Mouse (Mus musculus) hindbrain, embryonic 15.5 days (tissue): ENCODE measurements around the gene Rph3al. TPM values are rescaled to one million over a fixed set of nuclear protein-coding genes. Genes with fewer than 3 reads are reported as not detected.

Experiments
- ATAC-seq: fragments of 200-750 bp; cut with Nextera tagmentation; 2 replicates; pipeline ENCODE4 v1.8.0; 2017; ENCODE audit warnings: low read depth, moderate number of reproducible peaks, moderate TSS enrichment; ENCODE audit not compliant: low FRiP score
- H3K27ac ChIP-seq: fragments of 300-500 bp; sonication (generic); replicated peaks from 2 replicates; pipeline ENCODE4 v1.5.1; 2015; ENCODE audit warnings: mild to moderate bottlenecking, inconsistent platforms
- H3K27me3 ChIP-seq: fragments of 300-500 bp; sonication (generic); 2 replicates; pipeline ENCODE4 v1.6.1; 2015; ENCODE audit warnings: control low read depth, inconsistent platforms
- H3K36me3 ChIP-seq: fragments of 300-500 bp; sonication (generic); 2 replicates; pipeline ENCODE4 v1.6.1; 2015; ENCODE audit warnings: control low read depth, inconsistent platforms
- H3K4me1 ChIP-seq: fragments of 300-500 bp; sonication (generic); replicated peaks from 2 replicates; pipeline ENCODE4 v1.6.1; 2015; ENCODE audit warnings: control low read depth, inconsistent platforms
- H3K4me2 ChIP-seq: fragments of 300-500 bp; sonication (generic); 2 replicates; pipeline ENCODE4 v1.6.1; 2015; ENCODE audit warnings: moderate library complexity, mild to moderate bottlenecking, inconsistent platforms
- H3K4me3 ChIP-seq: fragments of 300-500 bp; sonication (generic); 2 replicates; pipeline ENCODE4 v1.5.1; 2015; ENCODE audit warnings: mild to moderate bottlenecking, inconsistent platforms
- H3K9ac ChIP-seq: fragments of 300-500 bp; sonication (generic); 2 replicates; pipeline ENCODE4 v1.6.1; 2015; ENCODE audit warnings: inconsistent platforms
- H3K9me3 ChIP-seq: fragments of 300-500 bp; sonication (generic); 2 replicates; pipeline ENCODE4 v1.6.1; 2016; ENCODE audit warnings: control low read depth, inconsistent platforms
- WGBS: fragments of 180-500 bp; shearing (Covaris S2); methylation state at CpG from one replicate; pipeline ENCODE4 v1.1.7; 2015; 5-methylcytosine and 5-hydroxymethylcytosine counted together
- polyA plus RNA-seq: library from polyadenylated mRNA; unstranded; fragments of >200 nt; fragmentation: Nextera tagmentation; extraction: Ambion mirVana; gene quantifications from 2 replicates; pipeline ENCODE4 v1.2.1, GENCODE M21; 2015

Gene Rph3al
- polyA plus RNA-seq, 1 experiment from 2014 or later: 3.1 TPM

DNA sequence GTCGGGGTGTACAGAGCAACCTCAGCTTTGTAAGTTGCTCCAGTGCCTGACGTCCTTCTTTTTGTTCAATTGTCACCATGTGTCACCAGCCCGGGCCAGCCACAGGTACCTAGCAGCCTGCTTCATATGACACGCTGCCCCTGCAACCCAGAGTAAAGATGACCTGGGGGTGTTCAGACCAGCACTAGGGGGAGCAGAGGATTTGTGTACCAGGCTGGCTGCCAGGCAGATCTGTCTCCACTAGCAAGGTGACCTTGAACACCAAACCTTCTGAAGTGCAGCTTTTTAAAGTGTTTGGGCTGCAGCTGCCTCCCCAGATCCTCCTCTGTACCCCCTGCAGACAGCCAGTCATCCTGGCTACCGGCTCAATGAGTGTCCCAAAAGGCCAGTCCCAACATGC lies 9.0 kb upstream of the Rph3al start:
- Histone ChIP-seq H3K4me2 (no peak overlapping the region), H3K4me3 (no peak overlapping the region), H3K27ac (peak overlapping the region; percentile 12; the same call in 1 of the 2 replicates), H3K36me3 (no peaks in the 10 kb centered on the region), H3K27me3 (no peaks in the 10 kb centered on the region), H3K9ac (no peak overlapping the region), H3K9me3 (no peaks in the 10 kb centered on the region), H3K4me1 (peaks cover 23% of the 10 kb centered on the region)
- no peak for ATAC-seq
- 36% methylated on average over 5 of the region's 5 CpGs for WGBS

DNA sequence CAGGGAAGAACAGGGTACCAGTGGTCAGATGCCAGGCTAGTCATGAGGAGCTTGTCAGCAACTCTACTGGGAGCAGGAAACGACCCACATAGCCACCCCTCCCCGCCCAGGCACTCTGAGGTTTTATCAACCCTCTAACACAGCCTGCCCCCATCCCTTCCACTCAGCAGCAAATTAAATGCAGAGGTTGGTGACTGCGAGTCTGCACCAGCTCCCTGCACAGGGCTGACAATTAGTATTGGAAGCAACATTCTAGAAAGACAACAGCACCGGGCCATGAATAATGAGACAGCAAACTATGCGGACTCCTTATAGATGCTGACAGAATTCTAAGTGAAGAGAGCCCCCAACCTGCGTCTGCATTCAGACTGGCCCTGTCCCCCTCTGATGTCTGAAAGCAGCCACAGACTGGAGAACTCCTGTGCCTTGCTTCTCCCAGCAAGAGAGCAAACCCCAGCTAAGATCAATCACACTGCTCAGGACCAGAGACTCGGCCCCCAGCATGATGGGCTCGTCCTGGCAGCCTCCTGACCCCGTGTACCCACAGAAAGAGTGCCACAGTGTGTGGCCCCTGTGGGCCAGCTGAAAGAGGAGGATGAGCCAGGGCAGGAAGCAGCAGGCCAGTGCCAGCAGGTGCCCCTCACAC lies 7.7 kb upstream of the Rph3al start:
- no peaks in the 10 kb centered on the region for H3K27me3 ChIP-seq
- no peak overlapping the region for H3K9ac ChIP-seq
- H3K4me1 ChIP-seq: peaks cover 23% of the 10 kb centered on the region
- H3K4me3 ChIP-seq: no peak overlapping the region
- ATAC-seq: peak; percentile 68; the same call in 1 of the 2 replicates
- no peaks in the 10 kb centered on the region for H3K9me3 ChIP-seq
- H3K4me2 ChIP-seq: no peak overlapping the region
- WGBS: 5% methylated on average over 9 of the region's 9 CpGs
- peak overlapping the region; percentile 58 for H3K27ac ChIP-seq
- H3K36me3 ChIP-seq: no peaks in the 10 kb centered on the region

DNA sequence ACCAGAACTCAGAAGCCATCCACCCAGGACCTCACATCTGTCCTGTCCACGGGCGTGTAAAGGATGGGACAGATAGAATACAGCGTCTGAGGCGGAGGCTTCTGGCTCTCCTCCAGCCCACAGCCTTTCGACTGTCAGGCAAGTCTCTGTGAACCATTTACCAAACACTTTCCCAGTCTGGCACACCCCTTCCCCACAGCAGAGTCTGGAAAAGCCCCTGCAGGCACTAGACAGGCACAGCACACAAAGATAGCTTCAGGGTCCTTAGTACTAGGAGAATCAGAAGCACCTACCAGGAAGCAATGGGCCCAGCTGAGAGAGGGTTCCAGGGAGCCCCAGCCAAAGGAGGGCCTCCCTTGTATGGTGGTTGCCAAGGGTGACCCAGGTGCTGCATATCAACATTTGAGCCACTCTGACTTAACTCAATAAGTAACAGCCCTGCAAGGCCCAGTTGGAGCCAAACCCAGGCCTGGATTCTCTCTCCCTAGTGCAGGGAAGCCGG lies 808 bp downstream of the Rph3al start:
- no peaks in the 10 kb centered on the region for H3K9me3 ChIP-seq
- no peaks in the 10 kb centered on the region for H3K27me3 ChIP-seq
- WGBS: 31% methylated on average over 6 of the region's 6 CpGs
- H3K9ac ChIP-seq: no peak overlapping the region
- peaks cover 12% of the 10 kb centered on the region; the same call in 1 of the 2 replicates for H3K4me1 ChIP-seq
- no peak overlapping the region for H3K4me3 ChIP-seq
- ATAC-seq: peak; percentile 71
- H3K4me2 ChIP-seq: no peak overlapping the region
- H3K27ac ChIP-seq: no peak overlapping the region; the same call in 1 of the 2 replicates
- no peaks in the 10 kb centered on the region for H3K36me3 ChIP-seq

DNA sequence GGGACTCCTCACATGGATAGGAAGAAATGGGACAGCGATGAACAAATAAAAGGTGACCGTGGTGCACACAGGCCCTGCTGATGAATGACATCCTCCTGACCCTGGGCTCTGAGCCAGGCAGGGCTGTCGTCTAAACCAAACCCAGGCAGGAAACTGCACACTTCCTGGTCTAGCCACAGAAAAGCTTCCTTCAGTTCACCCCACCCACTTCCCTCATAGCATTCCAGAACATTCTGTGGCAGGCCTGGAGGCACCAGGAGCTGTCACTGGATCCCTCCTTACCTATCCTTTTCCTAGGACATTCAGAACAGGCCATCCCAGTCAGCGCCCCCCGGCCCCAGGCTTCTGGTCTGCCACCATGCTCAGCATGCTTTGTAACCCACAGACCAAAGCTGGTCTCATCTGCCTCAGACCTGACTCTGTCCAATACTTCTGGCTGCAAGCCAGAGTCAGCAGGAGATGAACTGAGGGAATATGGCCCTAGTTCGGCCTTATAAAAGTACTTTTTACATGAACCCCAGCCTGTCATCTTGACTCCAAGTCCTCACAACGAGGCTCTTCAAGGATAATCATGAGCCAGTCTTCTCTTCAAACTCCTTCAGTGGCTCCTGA lies 2.3 kb downstream of the Rph3al start:
- Histone ChIP-seq H3K4me3 (no peak overlapping the region), H3K27me3 (no peaks in the 10 kb centered on the region), H3K4me1 (peaks cover 12% of the 10 kb centered on the region; the same call in 1 of the 2 replicates), H3K4me2 (no peak overlapping the region), H3K36me3 (no peaks in the 10 kb centered on the region), H3K27ac (no peak overlapping the region), H3K9me3 (no peaks in the 10 kb centered on the region), H3K9ac (no peak overlapping the region)
- ATAC-seq: no peak
- 56% methylated on average over 7 of the region's 7 CpGs for WGBS

DNA sequence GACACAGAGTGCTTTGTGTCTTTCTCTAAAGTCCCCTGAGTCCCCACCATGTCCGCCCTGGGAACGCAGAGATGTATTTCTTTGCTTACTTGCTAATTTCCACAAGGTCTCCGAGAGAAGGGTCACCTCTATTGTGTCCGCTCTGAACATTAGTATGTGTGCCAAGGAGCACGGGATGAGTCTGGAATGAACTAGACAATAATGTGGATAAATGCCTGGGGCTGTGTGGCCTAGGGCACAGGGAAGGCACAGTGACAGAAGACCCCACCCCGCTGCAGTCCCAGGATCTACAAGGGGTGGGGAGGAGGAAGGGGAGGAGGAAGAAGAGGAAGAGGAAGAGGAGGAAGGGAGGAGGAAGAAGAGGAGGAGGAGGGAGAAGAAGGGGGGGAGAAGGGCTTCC lies 3.8 kb downstream of the Rph3al start:
- peaks cover 12% of the 10 kb centered on the region; the same call in 1 of the 2 replicates for H3K4me1 ChIP-seq
- H3K4me3 ChIP-seq: no peak overlapping the region
- no peaks in the 10 kb centered on the region for H3K36me3 ChIP-seq
- WGBS: 32% methylated on average over 6 of the region's 6 CpGs
- no peaks in the 10 kb centered on the region for H3K9me3 ChIP-seq
- ATAC-seq: peak; percentile 51; the same call in 1 of the 2 replicates
- no peak overlapping the region for H3K27ac ChIP-seq
- no peaks in the 10 kb centered on the region for H3K27me3 ChIP-seq
- no peak overlapping the region for H3K4me2 ChIP-seq
- no peak overlapping the region for H3K9ac ChIP-seq

DNA sequence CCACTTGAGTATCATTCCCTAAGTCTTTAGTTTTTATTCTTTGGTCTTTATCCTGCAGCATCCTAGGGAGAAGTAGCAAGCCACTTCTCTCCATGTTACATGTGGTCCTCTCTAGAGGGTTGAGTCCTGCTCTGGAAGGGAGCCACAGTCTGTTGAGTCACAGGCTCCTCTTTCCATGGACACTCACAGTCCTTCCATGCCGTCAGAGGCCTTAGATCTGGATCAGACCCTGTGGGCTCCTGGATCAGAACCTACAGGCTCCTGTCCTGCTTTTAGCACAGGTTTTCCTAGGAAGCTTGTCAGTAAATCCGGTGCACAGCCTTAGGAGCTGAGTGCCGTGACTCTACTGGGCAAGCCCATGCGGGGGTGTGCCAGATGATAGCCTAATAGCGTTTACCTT lies 4.9 kb downstream of the Rph3al start:
- Histone ChIP-seq H3K4me2 (no peak overlapping the region), H3K9ac (no peak overlapping the region), H3K4me3 (no peak overlapping the region), H3K27me3 (no peaks in the 10 kb centered on the region), H3K4me1 (peaks cover 12% of the 10 kb centered on the region; the same call in 1 of the 2 replicates), H3K36me3 (no peaks in the 10 kb centered on the region), H3K9me3 (no peaks in the 10 kb centered on the region), H3K27ac (no peak overlapping the region)
- no peak for ATAC-seq
- 87% methylated on average over 5 of the region's 5 CpGs for WGBS

DNA sequence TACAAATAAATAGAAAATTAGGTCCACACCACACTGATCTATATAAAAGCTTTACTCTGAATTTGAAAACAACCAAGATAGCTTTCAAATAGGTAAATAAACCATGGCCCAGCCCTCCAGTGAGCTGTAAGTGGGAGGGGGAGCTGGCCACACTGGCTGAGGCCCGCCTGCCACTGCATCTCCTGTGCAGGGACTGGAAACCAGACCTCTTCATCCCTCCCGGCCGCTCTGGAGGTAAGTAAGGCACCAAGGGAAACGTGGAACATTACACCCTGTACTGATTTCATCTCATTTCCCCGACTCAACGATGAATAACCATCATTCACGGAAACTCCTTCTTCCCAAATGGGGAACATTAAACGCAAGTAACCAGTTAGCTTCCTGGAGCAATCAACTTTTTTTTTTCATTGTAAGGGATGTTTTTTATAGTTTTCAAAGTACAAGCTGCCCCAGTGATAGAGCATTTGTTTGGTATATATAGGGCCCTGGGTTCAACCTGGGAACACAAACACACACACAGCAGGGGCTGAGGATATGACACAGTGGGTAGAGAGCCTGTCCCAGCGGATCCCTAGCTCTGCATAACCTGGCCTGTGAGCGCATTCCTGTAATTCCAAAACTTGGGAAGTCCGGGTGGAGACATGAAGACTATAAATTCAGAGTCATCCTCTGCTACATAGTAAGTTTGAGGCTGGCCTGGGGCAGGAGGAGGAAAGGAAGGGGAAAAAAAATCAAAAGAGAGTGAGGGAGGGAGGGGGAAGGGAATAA lies 7.1 kb downstream of the Rph3al start:
- Histone ChIP-seq H3K4me3 (no peak overlapping the region), H3K27me3 (no peaks in the 10 kb centered on the region), H3K4me2 (no peak overlapping the region), H3K9me3 (no peaks in the 10 kb centered on the region), H3K27ac (no peak overlapping the region), H3K4me1 (peaks cover 14% of the 10 kb centered on the region; the same call in 1 of the 2 replicates), H3K36me3 (no peaks in the 10 kb centered on the region), H3K9ac (no peak overlapping the region)
- ATAC-seq: no peak
- WGBS: 53% methylated on average over 11 of the region's 11 CpGs

DNA sequence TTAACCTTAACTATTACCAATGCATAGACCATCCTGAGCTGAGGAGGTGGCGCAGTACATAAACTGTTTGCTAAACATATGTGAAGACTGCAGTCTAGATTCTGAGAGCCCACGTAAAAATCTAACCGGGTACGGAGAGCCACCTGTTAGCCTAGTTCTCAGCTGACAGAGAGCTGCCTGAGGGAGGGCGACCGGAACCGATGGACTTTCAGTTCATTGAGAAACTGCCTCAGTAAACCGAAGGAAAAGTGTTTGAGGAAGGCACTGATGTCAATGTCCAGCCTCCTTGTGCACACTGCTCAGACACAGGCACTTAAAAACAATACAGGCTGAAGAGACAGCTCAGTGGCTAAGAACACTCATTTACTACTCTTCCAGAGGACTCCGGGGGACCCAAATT lies 8.0 kb downstream of the Rph3al start:
- H3K9ac ChIP-seq: no peak overlapping the region
- no peaks in the 10 kb centered on the region for H3K9me3 ChIP-seq
- no peak overlapping the region for H3K27ac ChIP-seq
- no peaks in the 10 kb centered on the region for H3K27me3 ChIP-seq
- H3K36me3 ChIP-seq: no peaks in the 10 kb centered on the region
- H3K4me3 ChIP-seq: no peak overlapping the region
- 78% methylated on average over 9 of the region's 9 CpGs for WGBS
- no peak for ATAC-seq
- peaks cover 15% of the 10 kb centered on the region for H3K4me1 ChIP-seq
- no peak overlapping the region for H3K4me2 ChIP-seq

DNA sequence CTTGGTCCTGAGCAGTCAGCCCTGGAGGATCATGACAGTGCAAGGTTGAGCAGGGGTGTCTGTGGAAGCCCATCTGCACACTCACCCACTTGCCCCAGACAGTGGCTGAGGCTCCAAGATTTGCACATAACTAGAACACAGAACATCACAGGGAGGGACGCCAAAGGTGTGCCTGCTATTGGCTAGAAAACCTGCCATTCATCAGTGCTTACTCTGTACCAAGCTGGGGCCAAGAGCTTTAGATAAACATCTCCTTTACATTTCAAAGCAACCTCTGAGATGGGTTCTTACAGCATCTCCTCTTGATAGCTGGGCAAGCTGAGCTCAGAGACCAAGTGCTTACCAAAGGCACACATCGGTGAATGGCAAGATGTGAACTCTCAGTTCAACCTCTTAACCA lies 10.3 kb downstream of the Rph3al start:
- H3K27me3 ChIP-seq: no peaks in the 10 kb centered on the region
- H3K4me1 ChIP-seq: peaks cover 15% of the 10 kb centered on the region
- H3K4me3 ChIP-seq: no peak overlapping the region
- H3K27ac ChIP-seq: no peak overlapping the region
- H3K9ac ChIP-seq: no peak overlapping the region
- WGBS: 89% methylated on average over 2 of the region's 2 CpGs
- no peak for ATAC-seq
- no peak overlapping the region for H3K4me2 ChIP-seq
- no peaks in the 10 kb centered on the region for H3K36me3 ChIP-seq
- no peaks in the 10 kb centered on the region for H3K9me3 ChIP-seq

DNA sequence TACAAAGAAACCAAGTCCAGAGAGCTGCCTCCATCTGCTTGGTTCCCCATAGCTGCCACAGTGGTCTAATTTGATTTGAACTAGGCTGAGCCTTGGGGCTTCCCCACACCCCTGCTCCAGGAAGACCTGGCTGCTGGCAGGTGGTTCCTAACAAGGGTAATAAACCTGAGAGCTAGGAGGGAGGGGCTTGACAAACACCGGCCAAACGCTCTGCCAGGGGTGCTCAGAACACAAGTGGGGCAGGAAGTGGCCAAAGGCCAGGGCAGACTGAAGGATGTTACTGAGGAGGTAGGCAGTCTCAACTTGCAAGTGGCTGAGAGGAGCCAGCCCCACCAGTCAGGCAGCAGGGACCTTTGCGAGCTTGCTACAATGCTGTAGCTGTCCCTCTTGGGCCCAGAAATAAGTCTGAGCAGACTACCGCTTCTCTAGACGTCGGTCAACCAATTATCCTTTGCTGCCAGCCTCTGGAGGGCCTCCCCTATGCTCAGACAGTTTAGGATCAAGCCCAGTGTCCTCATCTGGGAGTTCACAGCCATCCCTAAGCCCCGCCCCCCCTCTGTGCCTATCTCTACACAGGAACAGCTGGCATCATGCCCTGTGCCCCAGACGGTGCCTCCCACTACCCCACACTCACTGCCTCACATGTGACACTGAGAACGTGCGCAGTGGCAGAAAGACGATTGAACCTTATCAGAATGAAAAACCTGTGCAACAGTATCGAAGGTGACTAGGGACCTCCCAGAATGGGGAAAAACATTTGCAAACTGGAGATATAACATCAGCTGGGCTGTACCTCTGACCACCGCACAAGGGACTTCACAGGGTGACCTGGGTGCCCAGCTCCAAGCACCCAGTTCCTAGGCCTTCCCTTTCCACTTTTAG lies 11.6 kb downstream of the Rph3al start:
- H3K9ac ChIP-seq: no peak overlapping the region
- no peaks in the 10 kb centered on the region for H3K36me3 ChIP-seq
- no peaks in the 10 kb centered on the region for H3K27me3 ChIP-seq
- no peak overlapping the region for H3K27ac ChIP-seq
- no peak overlapping the region for H3K4me2 ChIP-seq
- 57% methylated on average over 13 of the region's 13 CpGs for WGBS
- H3K4me1 ChIP-seq: peaks cover 15% of the 10 kb centered on the region
- H3K9me3 ChIP-seq: no peaks in the 10 kb centered on the region
- ATAC-seq: no peak; the same call in 1 of the 2 replicates
- no peak overlapping the region for H3K4me3 ChIP-seq

DNA sequence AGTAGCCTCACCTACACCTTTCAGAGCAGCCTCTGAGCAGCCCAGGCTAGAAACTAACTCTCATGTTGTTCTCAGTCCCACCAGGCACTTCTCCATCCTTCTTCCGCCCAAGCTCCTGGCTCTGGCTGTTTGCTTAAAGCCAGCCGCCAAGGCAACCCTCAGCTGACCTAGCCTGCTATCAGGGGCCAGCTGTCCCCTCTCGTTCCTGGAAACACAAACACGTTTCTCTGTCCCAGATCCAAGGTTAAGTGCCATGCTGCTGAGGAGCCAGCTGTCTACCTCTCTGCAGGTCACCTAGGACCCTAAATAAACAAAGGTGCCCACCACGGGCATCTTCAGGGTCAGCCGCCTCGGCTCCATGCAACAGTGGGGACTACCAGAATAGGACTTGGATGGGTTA lies 12.4 kb downstream of the Rph3al start:
- H3K4me2 ChIP-seq: no peak overlapping the region
- no peak overlapping the region for H3K27ac ChIP-seq
- H3K36me3 ChIP-seq: no peaks in the 10 kb centered on the region
- H3K27me3 ChIP-seq: no peaks in the 10 kb centered on the region
- peaks cover 15% of the 10 kb centered on the region for H3K4me1 ChIP-seq
- H3K9ac ChIP-seq: no peak overlapping the region
- H3K9me3 ChIP-seq: no peaks in the 10 kb centered on the region
- ATAC-seq: no peak
- 67% methylated on average over 7 of the region's 7 CpGs for WGBS
- H3K4me3 ChIP-seq: no peak overlapping the region
